Mouse (Mus musculus): ENCODE measurements around the gene Camkv. TPM values are rescaled to one million over a fixed set of nuclear protein-coding genes. Genes with fewer than 3 reads are reported as not detected.

Gene Camkv
- polyA plus RNA-seq, 1 experiment from 2014 or later = 49.1 TPM

- H3K4me3 ChIP-seq (replicated peaks) = peak within 1 kb of the TSS; percentile 55
- peak within 1 kb of the TSS; percentile 43 for H3K9ac ChIP-seq (replicated peaks)
- 0 out of 2 replicates have a peak, but pooled peaks cover 2% of the 10 kb centered on the region for H3K36me3 ChIP-seq
- no peak for ATAC-seq (ENCODE audit: low FRiP score)
- peaks cover 15% of the 10 kb centered on the region for H3K4me1 ChIP-seq
- no peaks in the 10 kb centered on the region for H3K9me3 ChIP-seq (replicated peaks)
- 94% methylated on average over 10 of the region's 10 CpGs for WGBS
- peak within 1 kb of the TSS; percentile 83 for H3K27ac ChIP-seq (replicated peaks)
- H3K4me2 ChIP-seq = peak within 1 kb of the TSS; percentile 77
- H3K27me3 ChIP-seq (replicated peaks) = no peaks in the 10 kb centered on the region
Measured at GRCm38 (mm10) chr9:107949922-107950235, 14.4 kb downstream of the Camkv start, which contains the start of gene Traip. Gene Traip (plus strand): TSS chr9:107950136.

- Histone ChIP-seq H3K4me2 (peak overlapping the region; percentile 77), H3K9ac (replicated peaks) (peak overlapping the region; percentile 43), H3K9me3 (replicated peaks) (no peaks in the 10 kb centered on the region), H3K36me3 (0 out of 2 replicates have a peak, but pooled peaks cover 2% of the 10 kb centered on the region), H3K4me1 (peaks cover 15% of the 10 kb centered on the region), H3K27me3 (replicated peaks) (no peaks in the 10 kb centered on the region), H3K4me3 (replicated peaks) (peak overlapping the region; percentile 55), H3K27ac (replicated peaks) (peak overlapping the region; percentile 83)
- WGBS = 16% methylated on average over 45 of the region's 45 CpGs
- peak; percentile 96 for ATAC-seq (ENCODE audit: low FRiP score)
Measured at GRCm38 (mm10) chr9:107950460-107951355, 15.2 kb downstream of the Camkv start.

GRCm38 (mm10) chr9:107955613-107956289 lies 20.3 kb downstream of the Camkv start:
- H3K36me3 ChIP-seq = peaks cover 5% of the 10 kb centered on the region; the same call in 1 of the 2 replicates
- no peak overlapping the region for H3K4me3 ChIP-seq (replicated peaks)
- H3K27me3 ChIP-seq (replicated peaks) = no peaks in the 10 kb centered on the region
- no peaks in the 10 kb centered on the region for H3K9me3 ChIP-seq (replicated peaks)
- no peak for ATAC-seq (ENCODE audit: low FRiP score)
- no peak overlapping the region for H3K4me2 ChIP-seq
- no peak overlapping the region for H3K9ac ChIP-seq (replicated peaks)
- H3K27ac ChIP-seq (replicated peaks) = no peak overlapping the region
- WGBS = 78% methylated on average over 6 of the region's 6 CpGs
- H3K4me1 ChIP-seq = peaks cover 10% of the 10 kb centered on the region

GRCm38 (mm10) chr9:107957141-107957540 lies 21.7 kb downstream of the Camkv start:
- no peak for ATAC-seq (ENCODE audit: low FRiP score)
- Histone ChIP-seq H3K4me1 (peaks cover 15% of the 10 kb centered on the region), H3K9me3 (replicated peaks) (no peaks in the 10 kb centered on the region), H3K9ac (replicated peaks) (no peak overlapping the region), H3K36me3 (peaks cover 5% of the 10 kb centered on the region; the same call in 1 of the 2 replicates), H3K27me3 (replicated peaks) (no peaks in the 10 kb centered on the region), H3K4me3 (replicated peaks) (no peak overlapping the region), H3K27ac (replicated peaks) (no peak overlapping the region), H3K4me2 (no peak overlapping the region)
- 21% methylated on average over 6 of the region's 6 CpGs for WGBS

GRCm38 (mm10) chr9:107959896-107960295 lies 24.4 kb downstream of the Camkv start:
- Histone ChIP-seq H3K9ac (replicated peaks) (0 out of 2 replicates have a peak overlapping the region, but pooled peaks have one; percentile 10), H3K27me3 (replicated peaks) (no peaks in the 10 kb centered on the region), H3K36me3 (peaks cover 5% of the 10 kb centered on the region; the same call in 1 of the 2 replicates), H3K4me3 (replicated peaks) (no peak overlapping the region), H3K4me2 (no peak overlapping the region), H3K9me3 (replicated peaks) (no peaks in the 10 kb centered on the region), H3K27ac (replicated peaks) (no peak overlapping the region), H3K4me1 (peaks cover 17% of the 10 kb centered on the region)
- no peak for ATAC-seq (ENCODE audit: low FRiP score)
- 56% methylated on average over 6 of the region's 6 CpGs for WGBS

- H3K4me3 ChIP-seq (replicated peaks) = no peak overlapping the region
- ATAC-seq (ENCODE audit: low FRiP score) = no peak
- H3K4me2 ChIP-seq = peak overlapping the region; percentile 37
- H3K9me3 ChIP-seq (replicated peaks) = no peaks in the 10 kb centered on the region
- peaks cover 17% of the 10 kb centered on the region for H3K4me1 ChIP-seq
- peak overlapping the region; percentile 70 for H3K27ac ChIP-seq (replicated peaks)
- WGBS = 83% methylated on average over 4 of the region's 4 CpGs
- peaks cover 5% of the 10 kb centered on the region; the same call in 1 of the 2 replicates for H3K36me3 ChIP-seq
- no peaks in the 10 kb centered on the region for H3K27me3 ChIP-seq (replicated peaks)
- H3K9ac ChIP-seq (replicated peaks) = 0 out of 2 replicates have a peak overlapping the region, but pooled peaks have one; percentile 10
Measured at GRCm38 (mm10) chr9:107960928-107961327, 25.5 kb downstream of the Camkv start.

- Histone ChIP-seq H3K9me3 (replicated peaks) (no peaks in the 10 kb centered on the region), H3K9ac (replicated peaks) (no peak overlapping the region), H3K36me3 (peaks cover 5% of the 10 kb centered on the region; the same call in 1 of the 2 replicates), H3K4me2 (peak overlapping the region; percentile 37), H3K27me3 (replicated peaks) (no peaks in the 10 kb centered on the region), H3K4me3 (replicated peaks) (no peak overlapping the region), H3K27ac (replicated peaks) (peak overlapping the region; percentile 70), H3K4me1 (peaks cover 17% of the 10 kb centered on the region)
- ATAC-seq (ENCODE audit: low FRiP score) = peak; percentile 80; the same call in 1 of the 2 replicates
- 68% methylated on average over 10 of the region's 10 CpGs for WGBS
Measured at GRCm38 (mm10) chr9:107961351-107961762, 25.9 kb downstream of the Camkv start.

- Histone ChIP-seq H3K4me2 (peak overlapping the region; percentile 37), H3K9ac (replicated peaks) (no peak overlapping the region), H3K27me3 (replicated peaks) (no peaks in the 10 kb centered on the region), H3K9me3 (replicated peaks) (no peaks in the 10 kb centered on the region), H3K36me3 (peaks cover 5% of the 10 kb centered on the region; the same call in 1 of the 2 replicates), H3K4me1 (peaks cover 17% of the 10 kb centered on the region), H3K4me3 (replicated peaks) (no peak overlapping the region), H3K27ac (replicated peaks) (peak overlapping the region; percentile 70)
- ATAC-seq (ENCODE audit: low FRiP score) = peak; percentile 60
- WGBS = 54% methylated on average over 5 of the region's 5 CpGs
Measured at GRCm38 (mm10) chr9:107961881-107962280, 26.4 kb downstream of the Camkv start.

- no peaks in the 10 kb centered on the region for H3K27me3 ChIP-seq (replicated peaks)
- 92% methylated on average over 9 of the region's 9 CpGs for WGBS
- no peak for ATAC-seq (ENCODE audit: low FRiP score)
- no peaks in the 10 kb centered on the region for H3K9me3 ChIP-seq (replicated peaks)
- H3K4me1 ChIP-seq = peaks cover 17% of the 10 kb centered on the region
- H3K4me2 ChIP-seq = no peak overlapping the region
- H3K27ac ChIP-seq (replicated peaks) = no peak overlapping the region
- no peak overlapping the region for H3K4me3 ChIP-seq (replicated peaks)
- no peak overlapping the region for H3K9ac ChIP-seq (replicated peaks)
- peaks cover 2% of the 10 kb centered on the region; the same call in 1 of the 2 replicates for H3K36me3 ChIP-seq
Measured at GRCm38 (mm10) chr9:107962916-107963315, 27.4 kb downstream of the Camkv start.

- Histone ChIP-seq H3K36me3 (peaks cover 2% of the 10 kb centered on the region; the same call in 1 of the 2 replicates), H3K27ac (replicated peaks) (no peak overlapping the region), H3K9ac (replicated peaks) (no peak overlapping the region), H3K9me3 (replicated peaks) (no peaks in the 10 kb centered on the region), H3K4me2 (no peak overlapping the region), H3K4me1 (peaks cover 17% of the 10 kb centered on the region), H3K27me3 (replicated peaks) (no peaks in the 10 kb centered on the region), H3K4me3 (replicated peaks) (no peak overlapping the region)
- WGBS = 29% methylated on average over 5 of the region's 5 CpGs
- ATAC-seq (ENCODE audit: low FRiP score) = peak; percentile 67; the same call in 1 of the 2 replicates
Measured at GRCm38 (mm10) chr9:107963700-107964099, 28.2 kb downstream of the Camkv start.

- WGBS = 95% methylated on average over 9 of the region's 9 CpGs
- Histone ChIP-seq H3K27ac (replicated peaks) (no peak overlapping the region), H3K4me1 (peaks cover 17% of the 10 kb centered on the region), H3K9ac (replicated peaks) (no peak overlapping the region), H3K4me3 (replicated peaks) (no peak overlapping the region), H3K9me3 (replicated peaks) (no peaks in the 10 kb centered on the region), H3K4me2 (no peak overlapping the region), H3K36me3 (no peaks in the 10 kb centered on the region), H3K27me3 (replicated peaks) (no peaks in the 10 kb centered on the region)
- no peak for ATAC-seq (ENCODE audit: low FRiP score)
Measured at GRCm38 (mm10) chr9:107964681-107965080, 29.2 kb downstream of the Camkv start.
